Mouse (Mus musculus) retina, adult 2 months (tissue): ENCODE results near the gene Zfp39.
"Not testable (repeated sequence)": the region's sequence is repeated elsewhere in the genome, so short reads cannot be mapped to it uniquely, and the experiment has no call there.

Source experiments
- DNase-seq: peaks from one replicate; pipeline ENCODE4 v3.0.0-alpha.2; 2012; ENCODE audit warnings: low read depth, low spot score

Gene Zfp39

GRCm38 (mm10) chr11:58922420-58922819 lies 18.4 kb upstream of the Zfp39 start:
- DNase-seq: no peak

GRCm38 (mm10) chr11:58918759-58919158 lies 14.7 kb upstream of the Zfp39 start:
- no peak for DNase-seq

GRCm38 (mm10) chr11:58917745-58918366 lies 13.8 kb upstream of the Zfp39 start, which contains the start of gene Btnl10:
TSS of gene Btnl10 (plus strand) at chr11:58917908.
- no peak for DNase-seq

GRCm38 (mm10) chr11:58916879-58917744 lies 13.1 kb upstream of the Zfp39 start:
- no peak for DNase-seq

GRCm38 (mm10) chr11:58914461-58915028 lies 10.5 kb upstream of the Zfp39 start:
- no peak for DNase-seq

GRCm38 (mm10) chr11:58913776-58914175 lies 9.8 kb upstream of the Zfp39 start:
- no peak for DNase-seq

GRCm38 (mm10) chr11:58904838-58905237 lies 813 bp upstream of the Zfp39 start:
- no peak for DNase-seq

- no peak for DNase-seq
These were observed 339 bp upstream of the Zfp39 start for GRCm38 (mm10) chr11:58904410-58904718.

- DNase-seq: no peak
These were observed 2.9 kb downstream of the Zfp39 start for GRCm38 (mm10) chr11:58901080-58901479.

- no peak for DNase-seq
These were observed 6.5 kb downstream of the Zfp39 start for GRCm38 (mm10) chr11:58897485-58897884.

GRCm38 (mm10) chr11:58894456-58894855 lies 9.6 kb downstream of the Zfp39 start:
- no peak for DNase-seq

- DNase-seq: no peak
These were observed 13.5 kb downstream of the Zfp39 start for GRCm38 (mm10) chr11:58890511-58890910.

GRCm38 (mm10) chr11:58883756-58884155 lies 20.3 kb downstream of the Zfp39 start:
- no peak for DNase-seq

- no peak for DNase-seq
These were observed 33.1 kb downstream of the Zfp39 start for GRCm38 (mm10) chr11:58870961-58871360.

GRCm38 (mm10) chr11:58867954-58868330 lies 36.1 kb downstream of the Zfp39 start:
- DNase-seq: no peak

- DNase-seq: peak; percentile 57
These were observed 36.7 kb downstream of the Zfp39 start, which contains the start of gene 2810021J22Rik for GRCm38 (mm10) chr11:58867039-58867953. TSS of gene 2810021J22Rik (plus strand) at chr11:58867216.

- DNase-seq: no peak
These were observed 43.3 kb downstream of the Zfp39 start for GRCm38 (mm10) chr11:58860744-58861143.

GRCm38 (mm10) chr11:58849731-58850130 lies 54.3 kb downstream of the Zfp39 start:
- DNase-seq: no peak

- no peak for DNase-seq
These were observed 56.4 kb downstream of the Zfp39 start for GRCm38 (mm10) chr11:58847636-58848035.

- peak; percentile 100 for DNase-seq
These were observed 57.0 kb downstream of the Zfp39 start, which contains the start of gene Gm12258 for GRCm38 (mm10) chr11:58846919-58847461. TSS of gene Gm12258 (plus strand) at chr11:58847158.

GRCm38 (mm10) chr11:58838951-58839350 lies 65.1 kb downstream of the Zfp39 start, which contains the start of gene Olfr311:
TSS of gene Olfr311 (plus strand) at chr11:58839251.
- DNase-seq: not testable (repeated sequence)
